Comparison of ENCODE assay signal across 8 mouse cellular contexts in genomic region chr6:149188925-149189257, GRCm38 (mm10). TPM values are rescaled to one million over a fixed set of nuclear protein-coding genes. Genes with fewer than 3 reads are reported as not detected.
DNase-seq lines count a peak whose midpoint lies in the region; ATAC-seq and TF ChIP-seq lines count a peak whose summit lies in the region.

No protein-coding gene starts in this region.

- peaks cover 8% of the 10 kb centered on the region for H3K4me1 ChIP-seq in kidney, embryonic 14.5 days (ENCODE audit: control insufficient read depth, insufficient read depth, low read length)
- H3K4me1 ChIP-seq in bone marrow, adult 2 months (ENCODE audit: control insufficient read depth, insufficient read depth, low read length): peaks cover 1% of the 10 kb centered on the region; the same call in 1 of the 2 replicates
- H3K4me1 ChIP-seq in hindbrain, embryonic 14.5 days (replicated peaks; ENCODE audit: control insufficient read depth, insufficient read depth, low read length): peaks cover 22% of the 10 kb centered on the region
- peaks cover 17% of the 10 kb centered on the region for H3K4me1 ChIP-seq in midbrain, embryonic 12.5 days

- intact Hi-C loops in left cerebral cortex, postnatal 10 days (cut with DNase I): no loop called here

- no peaks in the 10 kb centered on the region for H3K9me3 ChIP-seq in kidney, embryonic 14.5 days (ENCODE audit: control insufficient read depth, low read length)
- no peaks in the 10 kb centered on the region for H3K9me3 ChIP-seq in hindbrain, embryonic 14.5 days (ENCODE audit: control insufficient read depth, low read length)
- no peaks in the 10 kb centered on the region for H3K9me3 ChIP-seq in midbrain, embryonic 12.5 days

- H3K27ac ChIP-seq in kidney, embryonic 14.5 days (ENCODE audit: low read depth, low read length): peak overlapping the region; percentile 43; the same call in 1 of the 2 replicates
- peak overlapping the region; percentile 17 for H3K27ac ChIP-seq in bone marrow, adult 2 months (ENCODE audit: control insufficient read depth, insufficient read depth, low read depth, low read length, poor library complexity)
- H3K27ac ChIP-seq in hindbrain, embryonic 14.5 days: peak overlapping the region; percentile 97
- H3K27ac ChIP-seq in midbrain, embryonic 12.5 days (replicated peaks): peak overlapping the region; percentile 95

- DNase-seq in kidney, postnatal 36 days: no peak
- no peak for DNase-seq in hindbrain, embryonic 14.5 days (ENCODE audit: low spot score)
- DNase-seq in yolk sac, embryonic 10.5 days (ENCODE audit: low spot score): no peak
- no peak for DNase-seq in adrenal gland, adult 18-20 months (ENCODE audit: low spot score in 2 of 2)
- no peak for DNase-seq in left cerebral cortex, postnatal 10 days (ENCODE audit: extremely low spot score in 1 of 2, low spot score in 2 of 2)

- peak overlapping the region; percentile 46 for H3K4me2 ChIP-seq in kidney, embryonic 14.5 days (replicated peaks; ENCODE audit: low read depth, low read length)
- peak overlapping the region; percentile 77 for H3K4me2 ChIP-seq in hindbrain, embryonic 14.5 days (replicated peaks)
- H3K4me2 ChIP-seq in midbrain, embryonic 12.5 days (replicated peaks): peak overlapping the region; percentile 60

- H3K9ac ChIP-seq in kidney, embryonic 14.5 days (ENCODE audit: low read depth, low read length): peak overlapping the region; percentile 42; the same call in 1 of the 2 replicates
- peak overlapping the region; percentile 96 for H3K9ac ChIP-seq in hindbrain, embryonic 14.5 days
- peak overlapping the region; percentile 93 for H3K9ac ChIP-seq in midbrain, embryonic 12.5 days (replicated peaks)

- peak overlapping the region; percentile 86 for H3K4me3 ChIP-seq in kidney, embryonic 14.5 days (ENCODE audit: low read length)
- H3K4me3 ChIP-seq in bone marrow, adult 2 months (replicated peaks; ENCODE audit: control insufficient read depth, low read depth, low read length): peak overlapping the region; percentile 90
- H3K4me3 ChIP-seq in hindbrain, embryonic 14.5 days (replicated peaks; ENCODE audit: low read length): peak overlapping the region; percentile 85
- H3K4me3 ChIP-seq in midbrain, embryonic 12.5 days: peak overlapping the region; percentile 85

- no peak for TF ChIP-seq CTCF in bone marrow, adult 2 months (IDR thresholded peaks at IDR 0.05; ENCODE audit: control insufficient read depth, insufficient read depth, low read length)

- H3K27me3 ChIP-seq in kidney, embryonic 14.5 days (ENCODE audit: control insufficient read depth, insufficient read depth, low read length): no peaks in the 10 kb centered on the region
- H3K27me3 ChIP-seq in hindbrain, embryonic 14.5 days (ENCODE audit: control insufficient read depth, insufficient read depth, low read length): no peaks in the 10 kb centered on the region
- no peaks in the 10 kb centered on the region for H3K27me3 ChIP-seq in midbrain, embryonic 12.5 days

- peaks cover under 1% of the 10 kb centered on the region; the same call in 1 of the 2 replicates for H3K36me3 ChIP-seq in kidney, embryonic 14.5 days (ENCODE audit: control insufficient read depth, insufficient read depth, low read length)
- 0 out of 2 replicates have a peak, but pooled peaks cover 7% of the 10 kb centered on the region for H3K36me3 ChIP-seq in hindbrain, embryonic 14.5 days (replicated peaks; ENCODE audit: control insufficient read depth, insufficient read depth)
- no peaks in the 10 kb centered on the region for H3K36me3 ChIP-seq in midbrain, embryonic 12.5 days

- peak; percentile 77 for ATAC-seq in kidney, embryonic 14.5 days (ENCODE audit: low FRiP score, low TSS enrichment)
- peak; percentile 83 for ATAC-seq in hindbrain, embryonic 14.5 days (ENCODE audit: low FRiP score)
- ATAC-seq in midbrain, embryonic 12.5 days (ENCODE audit: low FRiP score, low read depth): peak; percentile 84; the same call in 1 of the 2 replicates

- TF ChIP-seq POLR2A in bone marrow, adult 2 months (IDR thresholded peaks at IDR 0.05; ENCODE audit: borderline replicate concordance, control insufficient read depth, low read depth, low read length): no peak

- WGBS in kidney, embryonic 14.5 days: 34% methylated on average over 8 of the region's 8 CpGs
- 30% methylated on average over 8 of the region's 8 CpGs for WGBS in bone marrow, adult 2 months
- WGBS in hindbrain, embryonic 14.5 days: 35% methylated on average over 8 of the region's 8 CpGs
- WGBS in midbrain, embryonic 12.5 days: 40% methylated on average over 8 of the region's 8 CpGs

RNA-seq across cellular contexts. Expression of gene Amn1, which starts 0.4 kb away (rescaled TPM):
- 32.5 and 35.7 TPM in 2 replicates for polyA plus RNA-seq in kidney, embryonic 14.5 days (2014; fragmentation: Nextera tagmentation; extraction: Ambion mirVana)
- 2.6 and 4.0 TPM in 2 replicates for polyA plus RNA-seq in bone marrow, adult 2 months (2011; ENCODE audit: insufficient read depth, insufficient read length, low replicate concordance, missing spikeins)
- 104 and 110 TPM in 2 replicates for polyA plus RNA-seq in hindbrain, embryonic 14.5 days (2014; fragmentation: Nextera tagmentation; extraction: Ambion mirVana)
- polyA plus RNA-seq in midbrain, embryonic 12.5 days (2016; fragmentation: Nextera tagmentation; extraction: Ambion mirVana): 75.8 and 80.8 TPM in 2 replicates
- total RNA-seq in adrenal gland, adult 18-20 months (2021): 10 to 100 TPM; 25.2 to 29.0 TPM
- 10 to 100 TPM; 37.8 to 39.2 TPM for total RNA-seq in left cerebral cortex, postnatal 10 days (2021)

RNA-seq across cellular contexts. Expression of gene Etfbkmt, which starts 49.2 kb away (rescaled TPM):
- polyA plus RNA-seq in kidney, embryonic 14.5 days (2014; fragmentation: Nextera tagmentation; extraction: Ambion mirVana): 20.5 and 23.0 TPM in 2 replicates
- polyA plus RNA-seq in bone marrow, adult 2 months (2011; ENCODE audit: insufficient read depth, insufficient read length, low replicate concordance, missing spikeins): 3.8 and 6.2 TPM in 2 replicates
- polyA plus RNA-seq in hindbrain, embryonic 14.5 days (2014; fragmentation: Nextera tagmentation; extraction: Ambion mirVana): 6.4 and 6.8 TPM in 2 replicates
- 8.1 and 8.4 TPM in 2 replicates for polyA plus RNA-seq in midbrain, embryonic 12.5 days (2016; fragmentation: Nextera tagmentation; extraction: Ambion mirVana)
- 10 to 100 TPM; 12.5 to 13.5 TPM for total RNA-seq in adrenal gland, adult 18-20 months (2021)
- total RNA-seq in left cerebral cortex, postnatal 10 days (2021): 1 to 10 TPM; 1.6 to 2.3 TPM

RNA-seq across cellular contexts. Expression of gene Gm10203, which starts 58.9 kb away (rescaled TPM):
- not detected in 2 replicates for polyA plus RNA-seq in kidney, embryonic 14.5 days (2014; fragmentation: Nextera tagmentation; extraction: Ambion mirVana)
- not detected in 2 replicates for polyA plus RNA-seq in bone marrow, adult 2 months (2011; ENCODE audit: insufficient read depth, insufficient read length, low replicate concordance, missing spikeins)
- polyA plus RNA-seq in hindbrain, embryonic 14.5 days (2014; fragmentation: Nextera tagmentation; extraction: Ambion mirVana): not detected in 2 replicates
- polyA plus RNA-seq in midbrain, embryonic 12.5 days (2016; fragmentation: Nextera tagmentation; extraction: Ambion mirVana): not detected in 2 replicates
- not detected for total RNA-seq in adrenal gland, adult 18-20 months (2021)
- total RNA-seq in left cerebral cortex, postnatal 10 days (2021): not detected

Comparison
In these comparisons a context has a peak if more than half of its experiments do, and no peak if none do; other contexts are left out.
1. H3K27ac ChIP-seq: peak in every context shown above with its lines; median percentile 97 in hindbrain, embryonic 14.5 days; 95 in midbrain, embryonic 12.5 days; 43 in kidney, embryonic 14.5 days; 17 in bone marrow, adult 2 months.
2. H3K9ac ChIP-seq: peak in every context shown above with its lines; median percentile 96 in hindbrain, embryonic 14.5 days; 93 in midbrain, embryonic 12.5 days; 42 in kidney, embryonic 14.5 days.